Mouse (Mus musculus): ENCODE results near the gene Sept9.

The Sept9 gene

DNA sequence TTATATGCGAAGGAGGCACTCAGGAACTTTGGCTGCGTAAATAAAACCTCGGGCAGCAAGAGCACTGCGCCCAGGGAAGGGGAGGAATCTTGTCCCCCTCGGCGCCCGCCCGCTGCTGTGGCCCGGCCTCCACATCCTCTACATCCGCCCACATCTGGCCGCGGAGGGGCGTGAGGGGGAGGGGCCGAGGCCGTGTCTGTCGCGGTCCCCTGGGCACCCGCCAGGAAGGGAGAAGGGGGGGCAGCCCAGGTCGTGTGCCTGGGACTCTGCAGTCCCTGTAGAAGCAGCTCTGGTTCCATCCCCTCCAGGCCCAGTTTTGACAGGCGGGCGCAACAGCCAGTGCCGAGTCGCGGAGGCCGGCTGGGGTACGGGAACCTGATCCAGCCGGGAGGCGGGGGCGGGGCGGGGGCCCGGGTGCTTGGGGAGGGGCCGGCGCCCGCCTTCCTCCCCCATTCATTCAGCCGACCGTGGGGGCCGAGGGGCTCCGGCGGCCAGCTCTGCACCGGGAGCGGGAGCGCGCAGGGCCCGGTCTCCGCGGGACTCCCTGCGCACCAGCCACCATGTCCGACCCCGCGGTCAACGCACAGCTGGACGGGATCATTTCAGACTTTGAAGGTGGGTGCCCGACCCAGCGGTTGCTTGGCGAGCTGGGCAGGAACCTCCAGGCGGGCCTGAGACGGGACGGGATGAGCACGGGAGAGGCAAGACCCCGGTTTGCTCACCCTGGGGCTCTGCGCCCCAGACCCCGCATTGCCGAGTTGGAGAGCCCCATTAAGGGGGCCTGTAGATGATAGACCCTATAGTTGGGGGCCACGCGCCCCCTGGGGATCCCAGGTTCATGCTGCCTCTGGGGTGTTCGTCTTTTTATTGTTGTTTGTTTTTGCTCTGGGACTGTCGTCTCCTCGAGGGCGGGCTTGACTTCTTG, 66.8 kb downstream of the Sept9 start:
- peak; percentile 91 for DNase-seq (ENCODE audit: inconsistent ontology term)

DNA sequence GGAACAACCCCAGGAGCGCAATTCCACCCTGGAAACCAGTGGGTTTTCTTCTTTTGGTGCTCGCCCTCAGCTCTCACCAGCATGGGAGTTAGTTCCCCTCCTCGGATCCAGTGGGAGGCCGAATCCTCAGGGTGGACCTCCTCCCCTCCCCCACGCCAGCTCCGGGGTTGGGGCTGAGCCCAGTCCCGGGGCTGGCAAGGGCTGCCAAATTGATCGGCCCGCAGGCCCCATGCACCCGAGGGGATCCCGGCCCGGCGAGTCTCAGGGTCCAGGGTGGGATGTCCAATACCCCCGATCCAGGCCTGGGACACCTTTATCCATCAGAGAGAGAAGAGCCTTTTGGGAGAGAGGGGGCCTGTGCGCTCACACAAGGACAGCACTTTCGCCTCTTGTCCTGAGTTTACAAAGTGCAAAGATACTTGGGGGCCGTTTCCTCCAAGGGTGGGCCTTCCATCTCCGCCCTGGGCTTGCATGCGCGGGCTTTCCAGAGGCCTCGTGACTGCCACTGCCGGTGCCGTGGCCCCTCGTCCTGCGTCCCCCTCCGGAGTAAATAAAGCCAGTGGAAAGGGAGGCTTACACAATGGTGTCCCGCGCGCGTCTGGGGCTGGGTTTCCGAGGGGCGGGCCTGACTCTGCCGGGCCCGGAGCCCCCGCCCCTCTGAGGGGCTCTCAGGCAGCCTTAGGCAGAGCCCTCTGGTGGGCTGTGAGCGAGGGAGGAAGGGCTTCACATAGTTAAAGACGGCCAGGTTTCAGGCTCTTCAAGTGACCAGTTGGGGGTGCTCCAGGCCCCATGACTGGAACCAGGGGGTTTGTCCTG, 67.7 kb downstream of the Sept9 start:
- DNase-seq (ENCODE audit: inconsistent ontology term): peak; percentile 67

DNA sequence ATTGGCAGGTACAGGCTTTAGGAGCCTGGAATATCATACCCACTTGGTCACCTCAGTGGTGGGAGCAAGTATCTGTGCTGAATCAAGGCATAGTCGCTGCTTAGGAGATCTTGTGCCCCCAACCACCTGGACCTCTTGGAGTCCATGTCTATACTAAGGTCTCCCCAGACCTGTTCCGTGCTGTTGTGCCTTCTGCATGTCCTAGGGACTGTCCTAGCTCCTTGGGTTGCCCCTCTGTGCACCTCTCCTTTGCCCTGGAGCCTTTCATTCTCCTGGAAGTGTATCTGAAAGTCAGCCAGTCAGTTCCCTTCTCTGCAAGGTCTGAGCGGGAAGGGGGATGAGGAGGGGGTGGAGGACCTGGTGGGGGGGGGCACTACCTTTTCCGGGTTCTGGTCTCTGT, 68.4 kb downstream of the Sept9 start:
- no peak for DNase-seq (ENCODE audit: inconsistent ontology term)

DNA sequence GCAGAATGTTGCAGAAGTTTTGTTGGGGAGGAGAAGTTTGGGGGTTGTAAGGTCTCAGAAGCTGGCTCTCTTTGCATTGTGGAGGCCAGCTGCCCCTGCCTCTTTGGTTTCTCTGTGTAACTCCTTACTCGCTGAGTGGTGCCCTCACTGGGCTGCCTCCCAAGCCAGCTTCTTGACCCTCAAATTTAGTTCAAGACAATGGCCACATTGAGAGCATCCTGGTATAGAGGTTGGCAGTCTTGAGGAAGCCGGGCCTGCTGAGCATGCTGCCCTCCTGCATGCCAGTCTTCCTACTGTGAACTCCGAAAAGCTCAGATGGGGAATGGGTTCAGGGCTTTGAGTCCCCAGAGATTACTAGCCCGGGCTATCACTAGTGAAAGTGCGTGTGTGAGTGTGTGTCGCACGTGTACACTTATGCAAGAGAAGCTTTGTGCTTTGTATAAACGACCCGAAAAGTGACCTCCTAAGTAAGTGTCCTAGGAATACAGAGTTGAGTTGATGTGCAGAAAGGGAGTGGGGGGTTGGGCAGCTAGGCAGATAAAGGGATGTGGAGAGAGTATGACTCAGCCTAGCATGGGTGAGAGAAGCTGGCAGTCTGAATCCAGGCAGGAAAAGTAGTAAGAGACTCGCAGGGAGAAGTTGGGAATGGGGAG, 69.0 kb downstream of the Sept9 start:
- peak; percentile 78 for DNase-seq (ENCODE audit: inconsistent ontology term)

DNA sequence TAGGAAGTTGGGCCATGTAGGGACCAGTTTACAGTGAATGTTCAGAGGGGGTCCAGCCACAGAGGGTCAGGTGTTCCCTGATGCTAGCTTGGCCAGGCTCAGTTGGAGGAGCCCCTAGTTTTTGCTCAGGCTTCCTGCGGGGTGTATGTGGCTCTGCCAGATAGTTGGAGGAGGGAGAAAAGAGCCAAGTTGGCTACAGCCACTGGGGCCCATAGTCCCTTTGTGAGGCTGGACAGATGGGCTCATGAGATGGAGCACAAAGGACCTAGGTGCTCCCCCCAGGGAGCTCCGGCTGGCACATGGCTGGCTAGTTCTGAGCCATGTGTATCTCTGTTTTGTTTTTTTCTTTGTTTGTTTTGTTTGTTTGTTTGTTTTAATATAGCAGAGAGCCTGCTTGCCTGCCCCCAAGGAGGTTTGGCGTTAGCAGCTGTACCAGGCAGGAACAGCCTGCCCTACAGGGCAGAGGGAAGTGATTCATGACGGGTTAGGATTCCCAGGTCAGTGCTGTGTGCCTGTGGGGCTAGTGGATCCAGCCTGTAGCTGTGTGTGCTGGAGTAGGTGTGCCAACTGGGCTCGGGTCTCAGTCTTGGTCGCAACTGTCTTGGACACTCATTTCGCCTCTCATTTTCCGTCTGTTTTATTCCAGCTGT, 69.7 kb downstream of the Sept9 start:
- no peak for DNase-seq (ENCODE audit: inconsistent ontology term)

DNA sequence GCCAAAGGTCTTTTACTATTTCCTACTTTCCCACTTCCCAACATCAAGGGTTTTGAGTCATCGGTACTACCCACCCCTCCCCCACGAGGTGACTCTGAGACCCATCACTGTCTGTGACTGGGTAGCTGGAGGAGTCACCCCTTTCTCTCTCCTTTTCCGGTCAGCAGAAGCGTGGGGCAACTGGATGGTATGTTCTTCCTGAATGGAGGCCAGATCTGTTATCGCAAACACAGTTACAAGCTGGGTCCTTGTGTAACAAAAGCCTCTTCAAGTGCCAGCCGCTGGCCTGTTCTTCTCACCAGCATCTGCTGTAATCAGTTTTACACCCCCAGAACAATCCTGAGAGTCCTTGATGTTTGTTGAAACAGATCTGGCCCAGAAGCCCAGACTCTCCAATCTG, 70.5 kb downstream of the Sept9 start:
- DNase-seq (ENCODE audit: inconsistent ontology term): no peak

DNA sequence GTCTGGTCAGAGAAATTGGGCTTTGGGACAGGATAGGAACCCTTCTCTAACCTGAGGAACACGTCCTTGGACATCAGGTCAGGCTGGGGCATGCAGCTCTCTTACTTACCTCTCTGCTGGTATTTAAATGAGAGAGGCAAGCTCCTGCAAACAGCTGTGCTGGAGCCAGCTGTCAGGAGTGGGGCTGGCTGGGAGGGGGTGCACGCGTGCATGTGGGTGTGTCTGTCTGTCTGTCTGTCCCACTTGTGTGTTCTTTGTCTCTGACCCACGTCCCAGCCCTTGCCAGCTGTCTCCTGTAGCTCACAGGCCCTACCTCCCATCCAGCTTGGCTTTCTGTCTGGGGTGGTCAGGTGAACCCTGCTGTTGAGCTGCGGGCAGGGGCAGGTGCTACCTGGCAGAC, 75.5 kb downstream of the Sept9 start:
- no peak for DNase-seq (ENCODE audit: inconsistent ontology term)

DNA sequence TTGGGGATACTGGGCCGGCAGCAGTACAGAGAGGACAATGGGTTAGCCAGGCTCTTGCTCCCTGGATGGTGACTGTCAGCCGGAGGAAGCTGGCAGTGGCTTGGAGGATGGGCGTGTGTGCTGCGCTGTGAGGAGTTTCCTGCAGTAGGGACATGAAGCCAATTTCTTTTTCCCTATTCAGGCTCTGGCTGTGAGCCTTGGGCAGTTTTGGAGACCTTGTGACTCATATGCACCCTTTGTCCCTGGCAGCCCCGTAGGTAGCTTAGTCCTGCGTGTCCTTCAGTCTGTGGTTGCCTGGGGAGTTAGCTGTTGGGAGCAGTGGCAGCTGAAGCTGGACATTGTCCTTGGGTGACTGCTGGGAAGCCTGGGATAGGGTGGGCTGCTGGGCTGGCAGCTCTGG, 76.5 kb downstream of the Sept9 start:
- DNase-seq (ENCODE audit: inconsistent ontology term): peak; percentile 86

DNA sequence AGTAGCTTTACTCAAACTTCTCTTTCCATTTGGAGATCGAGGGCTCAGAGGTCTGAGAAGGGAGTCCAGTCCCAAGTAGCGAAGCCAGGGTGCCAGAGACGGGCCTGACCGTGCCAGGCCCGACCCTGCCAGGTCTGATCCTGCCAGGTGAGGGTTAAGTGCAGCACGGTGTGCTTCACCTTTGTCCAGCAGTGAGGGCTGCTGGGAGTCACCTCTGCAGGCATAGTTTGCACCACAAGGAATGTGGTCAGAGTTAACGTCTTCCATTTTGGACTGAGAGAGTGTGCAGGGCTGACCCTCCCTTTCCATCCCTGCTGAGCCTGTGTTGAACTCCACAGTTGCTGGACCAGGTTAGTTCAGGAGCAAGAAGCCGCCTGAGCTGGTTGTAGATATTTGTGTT, 77.5 kb downstream of the Sept9 start:
- DNase-seq (ENCODE audit: inconsistent ontology term): no peak

DNA sequence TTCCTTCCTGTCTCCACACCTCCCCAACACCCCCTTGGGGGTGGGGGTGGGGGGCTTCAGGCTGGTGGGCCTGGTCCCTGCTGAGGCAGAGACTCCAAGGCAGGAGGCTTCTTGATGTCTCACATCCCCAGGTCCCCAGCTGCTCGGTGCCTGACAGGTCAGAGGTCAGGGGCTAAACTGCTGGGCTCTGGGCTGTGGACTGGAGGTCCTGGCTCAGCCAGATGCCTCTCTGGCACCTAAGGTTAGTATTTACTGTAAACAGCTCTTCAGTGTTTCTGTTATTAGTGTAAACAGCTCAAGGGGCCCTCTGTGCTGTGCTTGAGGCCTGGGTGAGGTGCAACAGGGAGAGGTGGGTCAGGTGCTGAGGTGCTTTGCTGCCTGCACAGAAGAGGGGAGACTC, 78.7 kb downstream of the Sept9 start:
- DNase-seq (ENCODE audit: inconsistent ontology term): no peak

DNA sequence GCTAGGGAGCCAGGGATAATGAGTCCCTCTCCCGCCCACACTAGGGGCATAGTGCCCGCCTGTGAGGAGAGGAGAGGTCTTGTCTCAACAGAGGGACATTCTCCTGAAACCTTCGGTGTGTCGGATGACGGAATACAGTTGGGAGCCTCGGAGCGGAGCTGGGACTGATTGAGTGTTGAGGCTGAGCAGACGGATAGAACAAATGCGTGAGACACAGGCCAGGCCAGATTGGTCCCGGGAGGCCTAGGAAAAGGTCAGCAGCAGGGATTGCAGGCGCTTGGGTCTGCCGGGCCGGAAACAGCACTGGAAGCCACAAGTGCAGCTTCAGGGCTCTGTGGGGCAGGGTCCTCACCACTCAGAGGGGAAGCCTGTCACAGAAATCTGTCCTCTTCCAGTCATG, 79.1 kb downstream of the Sept9 start:
- DNase-seq (ENCODE audit: inconsistent ontology term): no peak

DNA sequence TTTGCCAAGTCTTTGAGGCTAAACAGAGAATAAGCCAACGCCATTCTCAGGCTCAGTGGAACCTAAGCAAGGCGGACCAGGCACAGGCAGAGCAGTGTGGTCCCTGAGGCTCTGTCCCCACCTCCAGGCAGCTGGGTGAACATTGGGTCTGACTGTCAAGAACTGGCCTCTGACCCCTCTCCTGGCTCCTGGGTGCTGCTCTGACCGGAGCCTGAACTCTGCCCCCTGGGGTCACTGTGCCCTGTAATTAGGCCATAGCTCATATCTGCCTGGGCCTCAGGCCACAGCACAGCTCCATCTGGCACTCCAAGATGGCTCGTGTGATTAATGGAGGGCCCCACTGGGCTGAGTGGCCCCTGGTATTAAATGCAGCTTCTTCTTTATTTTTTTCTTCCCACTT, 80.5 kb downstream of the Sept9 start:
- DNase-seq (ENCODE audit: inconsistent ontology term): no peak

DNA sequence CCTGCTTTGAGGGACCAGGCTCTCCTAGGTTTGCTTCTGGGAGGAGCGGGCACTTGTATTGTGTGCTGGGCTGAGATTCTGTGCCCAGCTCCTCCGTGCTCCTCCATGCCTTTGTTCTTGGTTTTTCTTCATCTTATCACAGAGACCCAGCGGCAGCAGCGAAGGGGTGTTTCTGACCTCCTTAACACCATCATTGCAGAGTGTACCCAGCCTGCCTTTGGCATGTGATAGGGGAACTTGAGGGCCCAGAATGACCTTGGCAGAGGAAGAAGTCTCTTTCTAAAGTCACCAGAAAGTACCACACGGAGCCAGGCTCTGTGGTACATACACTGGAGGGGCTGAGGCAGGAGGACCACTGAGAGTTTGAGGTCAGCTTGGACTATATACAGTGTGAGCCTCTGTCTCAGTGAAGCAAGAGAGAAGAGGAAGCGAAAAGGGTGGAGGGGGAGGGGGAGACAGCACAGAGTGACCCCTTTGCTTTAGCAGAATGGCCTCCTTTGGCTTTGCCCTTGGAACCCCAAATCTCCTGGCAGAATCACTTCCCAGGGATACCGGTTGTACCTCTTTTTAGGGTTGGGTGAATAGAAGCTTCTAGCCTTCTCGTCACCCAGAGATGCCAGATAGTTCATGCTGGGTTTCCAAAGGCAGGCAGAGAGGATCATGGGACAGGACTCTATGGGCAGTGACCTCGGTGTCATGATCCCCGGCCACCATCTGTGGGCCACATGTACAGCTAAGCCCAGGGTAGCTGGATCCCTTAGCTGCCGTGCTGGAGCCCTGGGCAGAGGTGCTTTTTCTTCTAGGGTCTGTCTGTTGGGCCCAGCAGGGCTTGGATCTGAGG, 83.8 kb downstream of the Sept9 start:
- no peak for DNase-seq (ENCODE audit: inconsistent ontology term)

DNA sequence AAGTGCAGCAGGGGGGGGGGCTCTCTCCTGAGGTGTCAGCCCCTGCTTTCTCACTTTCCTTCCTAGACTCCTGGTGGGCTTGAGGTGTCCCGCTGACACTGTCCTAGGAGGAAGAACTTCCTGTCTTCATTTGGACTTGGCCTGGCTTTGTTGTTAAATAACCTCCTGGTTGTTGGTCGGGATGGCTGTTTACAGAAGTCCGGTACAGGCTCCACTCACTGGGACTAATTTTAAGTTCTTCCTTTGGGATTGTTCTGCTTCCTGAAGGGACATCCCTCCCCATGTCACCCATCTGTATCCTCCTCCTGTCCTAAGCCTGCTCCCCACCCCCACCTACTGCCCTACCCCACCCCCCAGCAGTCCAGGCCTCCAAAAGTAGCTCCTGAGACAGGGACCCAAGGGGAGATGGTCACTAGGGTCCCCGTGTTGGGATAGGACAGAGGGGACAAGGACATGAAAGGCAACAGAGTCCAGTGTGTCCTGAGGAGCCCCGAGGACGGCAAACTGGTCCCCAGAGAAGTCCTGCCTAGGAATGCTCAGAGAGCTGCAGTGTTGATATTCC, 84.5 kb downstream of the Sept9 start:
- no peak for DNase-seq (ENCODE audit: inconsistent ontology term)

DNA sequence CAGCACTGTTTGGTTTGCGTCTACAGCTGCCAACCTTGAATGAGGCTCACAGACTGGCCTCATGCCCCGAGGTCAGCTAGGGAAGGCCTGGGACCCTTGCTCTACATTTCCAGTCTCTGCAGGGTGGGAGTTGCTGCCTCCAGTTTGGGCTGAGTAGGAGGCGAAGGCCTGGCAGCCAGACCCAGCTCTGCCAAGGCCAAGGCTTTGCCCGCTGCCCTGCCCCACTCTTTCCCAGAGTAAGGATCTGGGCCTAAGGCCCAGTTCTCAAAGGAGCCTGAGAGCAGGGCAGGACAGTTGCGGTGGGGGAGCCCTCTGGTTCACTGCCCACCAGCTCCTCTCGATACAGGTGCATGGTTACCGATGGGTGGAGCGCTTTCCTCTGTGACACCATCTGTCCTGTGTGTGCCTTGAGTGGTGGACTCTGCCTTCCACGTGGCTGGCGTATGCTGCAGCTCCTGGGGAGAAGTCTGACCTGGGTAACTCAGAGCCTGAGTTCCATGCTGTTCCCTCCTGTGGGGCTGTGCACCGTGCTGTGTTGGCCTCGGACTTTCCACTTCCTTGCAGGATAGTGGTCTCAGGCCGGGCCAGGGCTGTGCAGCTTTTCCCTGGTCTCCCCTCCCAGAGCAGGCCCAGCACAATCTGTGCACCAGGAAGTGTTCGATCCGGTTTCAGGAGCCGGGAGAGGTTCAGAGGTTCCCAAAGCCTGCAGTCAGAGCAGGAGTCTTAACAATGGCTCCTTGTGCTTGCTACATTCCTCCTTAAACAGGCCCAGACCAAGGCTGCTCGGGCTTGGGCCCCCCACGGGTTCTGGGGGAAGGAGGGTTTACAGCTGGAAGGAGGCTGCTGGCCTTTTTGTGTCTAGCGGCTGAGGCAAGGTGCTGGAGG, 85.5 kb downstream of the Sept9 start:
- no peak for DNase-seq (ENCODE audit: inconsistent ontology term)

DNA sequence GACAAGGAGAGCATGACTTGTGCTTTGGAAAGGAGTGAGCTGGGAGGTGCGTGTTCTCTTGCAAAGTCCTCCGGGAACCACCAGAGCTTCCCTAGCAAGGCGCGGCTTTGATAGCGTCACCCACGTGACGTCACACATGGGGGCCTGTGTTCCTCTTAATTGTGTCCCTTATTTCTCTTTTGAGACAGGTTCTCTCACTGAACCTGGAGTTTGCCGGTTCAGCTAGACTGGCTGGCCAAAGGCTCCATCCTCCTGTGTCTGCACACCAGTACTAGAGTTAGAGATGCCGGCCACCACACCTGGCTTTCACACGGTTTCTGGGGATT, 86.1 kb downstream of the Sept9 start:
- no peak for DNase-seq (ENCODE audit: inconsistent ontology term)

DNA sequence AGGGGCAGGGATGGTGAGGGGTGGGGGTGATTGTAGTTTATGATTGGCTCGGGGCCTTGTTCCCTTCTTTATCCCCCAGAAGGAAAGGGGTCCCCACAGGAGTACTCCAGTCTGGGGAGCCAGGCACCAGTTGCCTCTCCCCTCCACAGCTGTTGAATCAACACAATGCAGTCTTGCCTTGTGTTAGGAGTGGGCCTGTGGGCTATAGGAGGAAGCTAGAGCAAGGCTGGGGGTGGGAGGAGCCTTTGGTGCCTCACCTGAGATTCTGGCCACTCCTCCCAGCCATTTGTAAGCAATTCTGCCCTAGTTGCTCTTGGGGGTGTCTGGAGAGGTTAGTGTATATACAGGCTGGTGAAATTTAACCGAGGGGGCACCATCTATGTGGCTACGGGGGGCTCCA, 88.3 kb downstream of the Sept9 start:
- DNase-seq (ENCODE audit: inconsistent ontology term): no peak

DNA sequence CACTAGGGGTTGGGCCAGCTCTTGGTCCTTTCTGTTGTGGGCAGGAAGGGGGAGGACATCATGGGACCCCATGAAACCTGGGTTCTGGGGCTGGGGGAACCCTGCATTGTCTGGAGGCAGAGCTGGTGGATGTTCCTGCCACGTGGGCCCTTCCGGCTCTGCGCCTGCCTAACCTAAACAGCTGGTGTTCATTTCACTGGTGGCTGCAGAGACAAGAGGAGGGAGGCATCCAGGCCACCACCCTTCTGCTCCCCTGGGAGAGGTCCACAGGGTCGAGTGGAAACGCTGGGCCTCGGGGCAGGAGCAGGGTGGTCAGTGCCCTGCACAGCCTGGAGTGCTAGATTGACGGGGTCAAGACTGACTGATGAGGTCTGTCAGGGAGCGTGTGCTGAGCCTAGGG, 89.3 kb downstream of the Sept9 start:
- no peak for DNase-seq (ENCODE audit: inconsistent ontology term)

DNA sequence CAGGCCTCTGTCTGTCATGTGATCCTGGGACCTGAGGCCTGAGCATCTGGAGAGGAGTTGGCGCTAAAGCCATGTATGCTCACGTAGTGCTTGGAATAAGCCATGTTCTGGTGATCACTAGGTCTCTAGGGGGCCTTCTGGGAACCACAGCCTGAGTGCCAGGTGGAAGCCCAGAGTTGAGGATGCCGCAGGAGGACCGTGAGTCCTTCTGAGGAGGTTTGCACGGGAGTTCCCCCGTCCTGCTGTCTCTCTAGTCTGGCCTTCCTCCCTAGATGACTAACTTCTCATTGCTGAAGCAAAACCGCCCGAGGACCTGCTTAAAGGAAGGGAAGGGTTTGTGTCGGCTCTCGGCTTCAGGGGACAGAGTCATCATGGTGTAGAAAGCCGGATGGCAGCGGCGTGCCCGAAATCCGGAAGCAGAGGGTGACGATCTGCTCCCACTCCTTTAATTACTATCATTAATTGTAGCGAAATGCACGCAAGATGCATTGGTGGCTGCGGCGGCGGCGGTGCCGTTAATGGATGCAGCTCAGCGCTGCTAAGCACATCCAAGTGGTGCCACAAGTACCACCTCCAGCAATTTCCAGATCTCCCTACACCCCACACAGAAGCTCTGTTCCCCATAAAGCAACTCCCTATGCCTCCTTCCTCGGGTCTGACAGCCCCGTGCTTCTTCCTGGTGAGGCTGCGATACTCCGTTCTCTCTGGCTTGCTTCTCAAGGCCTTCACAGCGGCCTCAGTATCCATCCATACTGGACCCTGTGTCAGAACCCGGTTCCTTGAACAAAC, 92.0 kb downstream of the Sept9 start:
- no peak for DNase-seq (ENCODE audit: inconsistent ontology term)
